Mouse (Mus musculus): ENCODE data around the gene Serpina3j.
"Not testable (repeated sequence)": the region's sequence is repeated elsewhere in the genome, so short reads cannot be mapped to it uniquely, and the experiment has no call there.

The Serpina3j gene

DNA sequence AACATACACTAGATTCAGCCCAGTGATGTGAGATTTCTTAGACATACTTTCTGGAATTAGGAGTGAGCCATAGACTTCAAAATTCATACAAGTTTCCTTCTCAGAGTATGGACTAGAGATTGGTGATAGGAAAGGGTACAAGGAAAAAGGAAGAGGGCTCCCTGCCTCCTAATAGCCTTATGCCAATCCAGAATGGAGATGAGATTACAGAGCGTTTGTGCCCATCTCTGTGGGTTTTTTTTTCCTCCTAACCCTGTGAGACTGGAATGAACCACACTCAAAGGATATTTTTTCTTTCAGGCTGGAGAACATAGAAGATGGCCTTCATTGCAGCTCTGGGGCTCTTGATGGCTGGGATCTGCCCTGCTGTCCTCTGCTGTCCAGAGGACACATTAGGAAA is at the start of gene Serpina3j:
Serpina3j (plus strand) TSS at position 301 of the 400 bp plus-strand sequence.
- no peak for ATAC-seq (ENCODE audit: insufficient number of reproducible peaks, low FRiP score, low TSS enrichment)

DNA sequence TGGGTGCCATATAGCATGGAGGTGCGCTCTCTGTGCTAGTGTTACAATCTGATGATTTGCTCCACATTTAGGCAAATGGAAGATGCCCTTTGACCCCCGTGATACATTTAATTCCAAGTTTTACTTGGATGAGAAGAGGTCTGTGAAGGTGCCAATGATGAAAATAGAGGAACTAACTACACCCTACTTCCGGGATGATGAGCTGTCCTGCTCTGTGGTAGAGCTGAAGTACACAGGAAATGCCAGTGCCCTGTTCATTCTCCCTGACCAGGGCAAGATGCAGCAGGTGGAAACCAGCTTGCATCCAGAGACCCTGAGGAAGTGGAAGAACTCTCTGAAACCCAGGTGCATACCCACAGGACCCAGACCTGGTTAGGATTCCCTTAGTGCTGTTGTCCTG is 48.0 kb upstream of the Serpina3j start:
- no peak for ATAC-seq (ENCODE audit: insufficient number of reproducible peaks, low FRiP score, low TSS enrichment)

DNA sequence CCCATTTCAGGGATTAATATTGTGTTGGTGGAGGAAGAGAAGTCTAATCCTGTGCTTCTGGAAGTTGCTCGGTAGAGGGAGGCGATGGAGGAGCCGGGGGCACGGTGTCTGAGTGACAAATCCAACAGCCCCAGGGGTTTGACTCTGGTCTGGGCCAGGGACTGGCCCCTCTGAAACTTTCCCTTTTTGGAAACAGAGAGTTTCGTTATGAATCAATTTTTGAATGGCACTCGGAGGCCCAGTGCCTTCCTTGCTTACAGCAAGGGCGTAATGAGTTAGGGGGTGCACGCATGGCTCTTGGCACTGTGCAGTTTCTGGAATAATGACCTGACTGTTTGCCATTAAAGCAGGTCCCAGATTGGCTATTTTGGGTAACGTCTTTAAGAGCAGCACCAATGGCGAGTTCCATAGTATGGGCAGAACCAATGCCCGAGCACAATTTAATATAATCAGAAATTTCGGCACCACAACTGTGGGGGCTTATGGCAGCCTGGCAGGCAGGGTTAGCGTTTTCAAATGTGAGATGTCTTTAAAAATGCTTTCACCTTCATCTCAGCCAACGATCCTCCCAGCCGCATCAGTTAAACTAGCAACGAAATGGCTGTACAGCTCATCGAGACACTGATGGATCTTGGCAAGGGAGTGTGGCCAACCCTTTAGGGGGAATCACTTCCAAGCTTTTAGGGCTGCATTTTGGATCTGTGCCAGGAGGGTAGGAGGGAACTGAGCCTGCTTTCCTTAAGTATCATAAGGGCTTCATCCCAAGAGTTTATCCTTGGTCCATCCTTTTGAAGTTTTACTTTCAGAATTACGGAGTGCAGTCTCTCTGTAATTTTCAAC is 35.9 kb upstream of the Serpina3j start:
- no peak for ATAC-seq (ENCODE audit: insufficient number of reproducible peaks, low FRiP score, low TSS enrichment)

DNA sequence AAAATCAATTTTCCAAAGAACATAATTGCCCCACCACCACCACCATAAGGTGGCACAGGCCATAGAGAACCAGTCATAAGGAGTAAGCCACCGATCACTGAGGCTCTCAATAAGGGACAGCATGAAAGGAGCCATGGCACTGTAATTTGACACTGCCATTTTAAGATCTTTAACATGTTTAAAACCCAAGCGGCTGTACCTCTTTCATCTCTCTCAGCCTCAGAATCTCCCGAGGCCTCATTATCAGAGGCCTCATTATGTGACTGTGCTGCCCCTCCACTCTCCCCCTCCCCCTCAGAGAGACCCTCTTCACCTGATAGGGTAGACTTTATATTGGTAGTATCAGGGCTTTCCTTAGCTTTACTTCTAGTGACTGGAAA is 35.3 kb upstream of the Serpina3j start:
- ATAC-seq (ENCODE audit: insufficient number of reproducible peaks, low FRiP score, low TSS enrichment): no peak

DNA sequence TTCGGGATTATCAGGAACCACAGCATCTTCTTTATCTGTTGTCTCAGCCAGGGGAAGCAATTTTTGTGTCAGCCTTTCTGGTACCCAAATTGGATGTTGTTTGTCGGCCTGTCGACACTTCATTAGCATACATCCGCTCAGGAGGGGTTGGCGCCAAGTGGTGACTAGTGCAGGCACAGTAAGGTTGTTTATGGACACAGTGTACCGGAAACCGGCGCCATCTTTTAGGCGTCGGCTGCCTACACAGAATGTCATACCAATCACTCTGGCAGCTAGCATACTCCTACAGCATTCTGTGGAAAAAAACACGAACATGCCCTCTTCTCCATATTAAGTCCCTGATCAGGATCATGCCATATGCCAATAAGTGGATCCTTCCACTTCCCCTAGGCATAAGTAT is 31.0 kb upstream of the Serpina3j start:
- no peak for ATAC-seq (ENCODE audit: insufficient number of reproducible peaks, low FRiP score, low TSS enrichment)

DNA sequence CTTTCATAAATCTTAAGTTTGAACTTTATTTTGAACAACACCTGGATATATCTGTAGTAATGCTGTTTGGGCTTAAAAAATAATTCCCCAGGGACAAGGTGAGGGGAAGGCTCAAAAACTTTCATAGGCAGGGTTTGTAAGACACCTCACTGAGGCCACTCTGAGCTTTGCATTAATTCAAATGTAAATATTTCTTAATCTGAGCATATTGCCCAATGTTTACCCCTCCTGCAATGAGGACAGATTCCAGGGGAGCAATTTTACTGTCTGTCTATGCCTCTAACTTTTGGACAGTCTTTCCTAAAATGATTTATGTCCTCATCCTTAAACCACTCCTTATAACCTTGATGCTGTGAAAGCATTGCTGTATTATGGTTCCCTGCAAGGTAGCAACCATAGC is 26.0 kb upstream of the Serpina3j start:
- ATAC-seq (ENCODE audit: insufficient number of reproducible peaks, low FRiP score, low TSS enrichment): no peak

DNA sequence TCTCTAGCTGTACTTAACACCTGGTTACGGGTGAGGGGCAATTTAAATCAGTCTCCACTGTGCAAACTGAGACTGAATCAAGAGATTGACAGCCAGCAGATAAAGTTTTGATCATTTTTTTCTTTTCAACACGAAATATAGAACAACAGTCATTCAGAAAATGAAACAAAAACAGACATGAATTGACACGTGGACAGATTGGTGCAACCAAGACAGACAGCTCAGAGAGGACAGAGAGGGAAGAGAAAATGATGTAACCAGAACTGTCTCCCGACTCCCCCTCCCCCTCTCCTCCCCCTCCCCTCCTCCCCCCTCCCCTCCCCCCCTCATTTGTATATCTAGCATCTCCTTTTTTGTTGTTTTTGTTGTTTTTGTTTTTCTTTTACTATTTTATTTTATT is 24.5 kb upstream of the Serpina3j start:
- ATAC-seq (ENCODE audit: insufficient number of reproducible peaks, low FRiP score, low TSS enrichment): no peak

DNA sequence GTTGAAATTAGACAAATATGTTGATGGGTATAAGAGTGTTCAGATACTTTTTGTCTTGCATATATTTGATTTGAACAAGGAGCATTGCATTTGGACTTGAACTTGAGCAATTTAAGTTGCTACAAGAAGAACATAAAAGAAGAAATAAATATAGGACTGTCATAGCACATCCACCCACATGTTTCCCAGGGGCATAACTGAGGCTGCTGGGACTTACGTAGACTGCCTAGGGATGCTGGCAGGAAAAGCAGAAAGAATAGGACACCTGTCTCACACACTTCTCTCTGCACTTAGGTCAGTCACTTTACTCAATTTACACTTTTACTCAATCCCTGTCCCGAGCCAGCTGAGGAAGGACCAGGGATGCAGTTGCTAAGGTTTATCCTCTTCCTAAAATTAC is 20.4 kb upstream of the Serpina3j start:
- no peak for ATAC-seq (ENCODE audit: insufficient number of reproducible peaks, low FRiP score, low TSS enrichment)

DNA sequence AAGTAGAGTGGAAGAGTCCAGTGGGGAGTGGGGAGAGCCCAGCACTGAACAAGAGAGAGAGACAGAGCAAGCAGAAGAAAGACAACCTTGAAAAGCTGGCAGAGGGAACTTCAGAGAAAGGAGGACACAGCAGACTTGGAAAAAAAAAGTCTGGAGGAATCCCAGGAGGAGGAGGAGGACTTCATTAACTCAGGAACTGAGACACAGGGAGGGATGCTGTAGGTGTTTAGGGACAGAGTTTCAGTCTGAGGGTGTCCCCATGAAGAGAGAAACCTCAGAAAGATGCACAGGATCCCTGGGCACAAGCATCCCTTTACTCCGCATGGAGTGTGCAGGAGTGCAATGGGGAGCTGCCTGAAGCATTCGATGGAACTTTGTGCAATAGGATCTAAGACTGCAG is 16.3 kb upstream of the Serpina3j start:
- ATAC-seq (ENCODE audit: insufficient number of reproducible peaks, low FRiP score, low TSS enrichment): no peak

DNA sequence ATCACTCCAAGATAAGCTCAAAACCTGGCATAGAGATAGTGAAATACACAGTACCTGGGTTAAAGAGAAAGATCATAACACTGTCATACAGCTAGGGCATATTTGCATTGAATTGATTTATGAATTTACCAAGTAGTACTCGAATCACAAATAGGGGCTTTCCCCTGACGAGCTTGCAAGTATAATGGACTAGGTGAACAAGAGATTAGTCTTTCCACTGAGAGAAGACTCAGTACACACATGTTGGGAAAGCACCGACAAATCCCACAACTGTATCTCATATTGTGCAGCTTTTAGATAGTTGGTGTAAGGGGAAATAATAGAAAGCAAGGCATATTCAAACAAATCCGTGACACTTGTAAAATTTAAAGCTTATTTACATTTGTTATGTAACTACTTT is 8.4 kb upstream of the Serpina3j start:
- no peak for ATAC-seq (ENCODE audit: insufficient number of reproducible peaks, low FRiP score, low TSS enrichment)

DNA sequence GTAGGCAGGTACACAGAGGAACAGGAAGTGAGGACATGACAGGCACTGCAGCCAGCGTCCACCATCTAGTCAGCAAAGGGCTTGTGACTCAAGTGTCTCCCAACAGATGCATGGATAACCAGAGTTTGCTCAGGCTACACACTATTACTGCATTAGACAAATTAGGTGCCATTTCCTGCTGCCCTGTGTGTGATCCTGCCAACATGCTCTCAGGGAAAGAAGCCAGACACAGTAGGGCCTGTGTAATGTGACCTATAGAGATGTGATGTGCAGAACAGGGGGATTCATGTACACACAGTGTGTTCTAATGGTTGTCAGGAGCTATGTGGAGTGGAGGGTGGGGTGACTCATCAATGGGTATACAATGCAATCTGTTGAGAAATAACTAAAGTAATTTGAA is 8.1 kb downstream of the Serpina3j start:
- ATAC-seq (ENCODE audit: insufficient number of reproducible peaks, low FRiP score, low TSS enrichment): no peak

DNA sequence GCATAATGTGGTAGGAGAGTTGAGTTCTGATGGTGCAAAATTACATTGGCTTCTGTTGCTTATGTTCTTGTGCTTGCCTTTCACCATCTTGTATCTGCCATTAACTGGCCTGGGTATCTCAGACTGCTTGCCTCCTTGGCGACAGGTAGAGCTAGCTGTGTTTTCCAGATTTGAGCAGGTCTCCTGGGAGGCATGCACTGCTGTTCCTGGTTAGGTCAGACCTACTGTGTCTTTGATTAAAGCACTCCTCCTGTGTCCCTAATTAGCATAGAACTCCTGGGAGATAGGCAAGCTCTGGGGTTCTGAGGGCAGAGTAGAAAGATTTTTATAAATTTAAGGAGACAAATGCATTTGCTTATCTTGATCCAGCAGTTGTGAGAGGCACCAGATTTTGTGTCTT is 17.3 kb downstream of the Serpina3j start:
- ATAC-seq (ENCODE audit: insufficient number of reproducible peaks, low FRiP score, low TSS enrichment): no peak

DNA sequence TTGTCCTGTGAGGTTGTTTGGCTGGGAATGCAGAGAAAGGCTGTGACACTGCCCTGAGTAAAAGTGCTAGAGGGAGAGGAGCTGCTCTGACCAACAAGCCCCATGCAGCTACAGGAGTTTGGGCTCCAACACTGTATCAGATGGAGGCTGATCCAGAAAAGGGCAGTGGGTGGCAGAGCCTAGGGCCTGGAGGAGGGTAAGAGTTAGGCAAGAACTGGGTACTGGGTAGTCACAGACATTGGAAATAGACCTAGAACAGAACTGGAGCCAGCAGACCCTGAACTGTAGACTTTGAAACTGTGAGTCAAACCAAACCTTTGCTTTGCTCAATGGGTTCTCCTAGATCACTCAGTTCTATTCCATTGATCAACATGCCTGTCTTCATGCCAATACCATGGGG is 22.5 kb downstream of the Serpina3j start:
- ATAC-seq (ENCODE audit: insufficient number of reproducible peaks, low FRiP score, low TSS enrichment): not testable (repeated sequence)

DNA sequence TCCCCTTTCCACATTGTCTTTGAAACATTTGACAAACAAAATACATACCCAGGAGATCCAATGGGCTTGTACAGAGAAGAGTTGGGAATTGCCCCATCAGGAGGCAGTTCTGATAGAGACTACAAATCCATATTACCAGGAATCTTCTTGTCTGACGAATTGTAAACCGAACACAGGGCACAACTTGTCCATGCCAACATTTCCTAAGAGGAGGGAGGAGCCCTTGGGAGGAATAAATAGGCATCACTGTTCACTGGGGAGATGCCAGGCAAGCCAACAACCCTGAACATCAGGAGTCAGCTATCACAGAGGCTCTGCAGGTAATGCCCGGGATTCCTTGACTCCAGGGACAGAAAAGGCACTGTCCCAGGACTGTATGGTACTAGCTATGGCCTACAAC is 23.9 kb downstream of the Serpina3j start, which contains the start of the genes Serpina3k and Serpina3m:
Serpina3k (plus strand) TSS at position 261 of the 400 bp plus-strand sequence.
Serpina3m (plus strand) TSS at position 261 of the 400 bp plus-strand sequence.
- not testable (repeated sequence) for ATAC-seq (ENCODE audit: insufficient number of reproducible peaks, low FRiP score, low TSS enrichment)

DNA sequence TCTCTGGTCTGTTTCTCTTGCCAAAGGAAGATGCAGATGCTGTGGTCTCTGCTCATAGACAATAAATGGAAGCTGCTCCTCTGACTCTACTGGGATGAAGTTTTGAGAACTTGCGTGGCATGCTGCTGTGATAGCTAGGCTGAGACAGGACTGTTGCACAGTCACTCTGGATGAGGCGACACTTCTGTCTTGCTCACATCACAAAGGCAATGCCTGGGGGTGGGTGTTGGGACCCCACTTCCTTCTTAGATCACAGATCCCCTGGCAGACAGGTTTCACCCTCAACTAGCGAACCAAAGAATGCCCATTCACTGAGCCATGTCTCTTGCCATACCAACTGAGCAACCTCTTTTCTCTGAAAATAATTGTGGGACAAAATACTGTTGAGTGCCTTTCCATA is 24.4 kb downstream of the Serpina3j start:
- no peak for ATAC-seq (ENCODE audit: insufficient number of reproducible peaks, low FRiP score, low TSS enrichment)

DNA sequence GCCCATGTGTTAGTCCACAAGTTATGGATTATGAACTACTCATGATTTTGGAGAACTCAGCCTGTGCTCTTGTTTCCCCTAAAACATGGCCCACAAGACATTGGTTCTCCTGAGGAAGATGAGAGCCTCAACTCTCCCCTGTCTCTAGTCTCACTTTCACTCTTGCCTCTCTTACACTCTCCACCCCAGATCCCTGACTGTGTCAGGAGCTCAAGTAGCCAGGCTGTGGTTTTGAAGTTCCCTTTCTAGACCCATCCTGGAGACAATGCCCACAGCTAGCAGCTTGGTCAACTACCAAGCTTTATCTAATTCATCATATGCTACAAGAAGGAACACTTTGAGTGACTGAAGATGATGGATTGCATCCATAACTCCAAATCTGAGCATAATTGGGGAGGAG is 28.1 kb downstream of the Serpina3j start:
- not testable (repeated sequence) for ATAC-seq (ENCODE audit: insufficient number of reproducible peaks, low FRiP score, low TSS enrichment)

DNA sequence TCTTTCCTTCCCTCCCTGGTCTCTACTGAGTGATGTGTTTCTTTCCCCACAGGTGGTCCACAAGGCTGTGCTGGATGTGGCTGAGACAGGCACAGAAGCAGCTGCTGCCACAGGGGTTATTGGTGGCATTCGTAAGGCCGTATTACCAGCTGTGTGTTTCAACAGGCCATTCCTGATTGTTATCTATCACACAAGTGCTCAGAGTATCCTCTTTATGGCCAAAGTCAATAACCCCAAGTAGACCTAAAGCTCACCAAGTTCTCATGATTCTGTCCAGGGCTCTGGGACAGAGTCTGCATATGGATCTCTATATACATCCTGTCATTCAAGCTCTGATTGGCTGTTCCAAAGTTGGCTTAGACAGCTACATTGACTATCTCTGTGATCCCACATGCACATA is 30.8 kb downstream of the Serpina3j start:
- ATAC-seq (ENCODE audit: insufficient number of reproducible peaks, low FRiP score, low TSS enrichment): no peak

DNA sequence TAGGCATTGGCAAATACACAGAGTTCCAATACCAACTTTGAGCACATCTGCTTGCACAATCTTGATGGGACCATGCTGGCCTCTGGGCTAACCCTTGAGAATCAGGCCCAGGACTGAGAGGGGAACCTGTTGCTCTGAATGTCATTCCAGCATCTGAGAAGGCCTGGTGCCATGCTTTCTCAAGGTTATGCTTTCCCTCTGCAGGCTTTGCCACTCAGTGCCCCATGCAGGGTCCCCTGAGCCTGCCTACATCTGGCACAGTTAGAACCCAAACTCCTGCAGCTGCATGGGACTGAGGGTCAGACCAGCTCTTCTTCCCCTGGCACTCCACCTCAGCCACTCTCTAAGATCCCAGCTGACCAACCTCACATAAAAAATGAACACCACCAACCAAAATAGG is 31.4 kb downstream of the Serpina3j start:
- ATAC-seq (ENCODE audit: insufficient number of reproducible peaks, low FRiP score, low TSS enrichment): no peak

DNA sequence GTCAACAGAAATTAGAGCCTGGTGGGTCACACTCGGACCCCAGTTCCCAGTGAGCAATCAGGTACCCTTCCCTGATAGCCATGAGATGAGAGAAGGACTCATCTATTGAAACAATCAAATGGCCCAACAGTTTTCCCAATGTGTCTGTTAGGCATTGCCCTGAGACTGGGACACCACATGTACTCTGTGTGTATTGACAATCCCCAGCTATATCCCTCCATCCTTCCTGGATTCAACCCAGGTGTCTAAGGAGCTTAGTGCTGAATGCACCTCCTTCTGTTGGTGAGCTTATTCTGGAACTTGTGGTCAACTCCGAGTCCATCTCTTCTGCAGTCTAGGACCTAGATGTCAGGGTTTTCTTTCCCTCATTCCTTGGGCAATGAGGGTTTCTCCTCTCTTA is 32.7 kb downstream of the Serpina3j start:
- no peak for ATAC-seq (ENCODE audit: insufficient number of reproducible peaks, low FRiP score, low TSS enrichment)

DNA sequence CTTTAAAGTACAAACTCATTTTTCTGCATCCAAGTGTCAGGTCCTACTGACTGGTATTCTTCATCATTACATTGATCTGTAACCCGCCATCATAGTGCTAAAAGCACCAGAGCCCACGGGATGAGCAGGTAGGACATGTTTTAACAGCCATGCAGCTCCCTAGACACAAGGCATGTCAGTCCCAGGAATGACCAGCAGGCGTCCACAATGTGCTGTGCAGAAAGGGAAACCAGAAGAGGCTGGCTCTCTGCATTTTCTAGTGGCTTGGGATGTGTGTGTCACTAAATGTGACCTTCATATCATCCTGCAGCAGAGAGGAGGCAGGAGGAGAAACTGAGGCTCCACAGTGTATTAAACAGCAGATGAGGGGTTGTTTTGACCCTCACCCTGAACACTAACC is 37.5 kb downstream of the Serpina3j start:
- not testable (repeated sequence) for ATAC-seq (ENCODE audit: insufficient number of reproducible peaks, low FRiP score, low TSS enrichment)

DNA sequence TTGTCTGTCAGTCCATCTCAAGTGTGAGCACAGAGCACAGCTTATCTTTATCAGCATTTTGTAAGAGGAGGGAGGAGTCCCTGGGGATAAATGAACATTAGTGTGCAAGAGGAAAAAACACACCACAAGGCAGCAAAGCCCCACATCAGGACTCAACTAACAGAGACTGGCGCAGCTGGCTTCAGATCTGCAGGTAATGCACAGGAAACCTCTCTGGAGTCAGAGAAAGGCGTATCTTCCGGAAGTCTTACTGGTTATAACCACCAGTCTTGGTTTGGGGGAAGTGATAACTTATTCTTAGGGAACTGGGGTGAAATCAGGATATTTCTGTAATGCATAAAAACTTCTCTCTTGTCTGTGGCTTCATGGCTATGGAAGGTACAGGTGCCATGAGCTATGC is 41.7 kb downstream of the Serpina3j start:
- ATAC-seq (ENCODE audit: insufficient number of reproducible peaks, low FRiP score, low TSS enrichment): no peak

DNA sequence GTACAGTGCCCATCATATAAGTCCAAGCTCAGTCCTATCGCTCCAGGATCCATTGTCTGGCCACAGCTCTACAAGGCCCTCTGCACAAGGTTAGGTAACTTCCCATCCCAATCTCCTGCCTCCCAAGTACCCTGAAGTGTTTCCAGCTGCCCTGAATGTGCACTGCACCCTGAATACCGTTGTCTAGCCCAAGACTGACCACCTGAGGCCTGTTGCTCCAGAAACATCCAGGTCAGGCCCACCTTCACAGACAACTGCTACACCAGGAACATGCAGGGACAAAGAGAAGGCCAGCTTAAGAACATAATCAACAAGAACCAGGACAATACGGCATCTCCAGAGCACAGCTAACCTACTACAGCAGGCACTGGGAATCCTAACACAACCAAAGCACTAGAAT is 55.6 kb downstream of the Serpina3j start:
- ATAC-seq (ENCODE audit: insufficient number of reproducible peaks, low FRiP score, low TSS enrichment): no peak
